Mouse (Mus musculus) lung, adult 2 months (tissue): ENCODE data around the gene Ceacam10.

Experiments
- CTCF ChIP-seq: fragments of 200-500 bp; IDR thresholded peaks from 2 replicates; pipeline ENCODE4 v1.5.1; 2011; ENCODE audit warnings: mild to moderate bottlenecking, low read length, control low read depth; ENCODE audit not compliant: insufficient read depth
- POLR2A ChIP-seq: fragments of 200-500 bp; IDR thresholded peaks from 2 replicates; pipeline ENCODE4 v1.6.1; 2011; ENCODE audit warnings: low read depth, mild to moderate bottlenecking, control low read depth, low read length, borderline replicate concordance; ENCODE audit errors: extremely low read depth

- TF ChIP-seq CTCF: no peak
- TF ChIP-seq POLR2A: no peak
Observed at GRCm38 (mm10) chr7:24761161-24761560, 15.8 kb upstream of the Ceacam10 start.
